Mouse (Mus musculus) kidney, embryonic 14.5 days (tissue): ENCODE measurements around the gene Adgrl2. TPM values are rescaled to one million over a fixed set of nuclear protein-coding genes. Genes with fewer than 3 reads are reported as not detected.

Experiments
- ATAC-seq: fragments of 200-750 bp; cut with Nextera tagmentation; 2 replicates; pipeline ENCODE4 v1.8.0; 2017; ENCODE audit warnings: moderate number of reproducible peaks, mild to moderate bottlenecking, moderate TSS enrichment, moderate library complexity; ENCODE audit not compliant: low FRiP score, low TSS enrichment
- H3K27ac ChIP-seq: fragments of 300-500 bp; sonication (generic); 2 replicates; pipeline ENCODE4 v1.5.1; 2014; ENCODE audit warnings: low read depth, mild to moderate bottlenecking, low read length, moderate library complexity, mixed read lengths
- H3K27me3 ChIP-seq: fragments of 300-500 bp; sonication (generic); 2 replicates; pipeline ENCODE4 v1.6.1; 2014; ENCODE audit warnings: mild to moderate bottlenecking, low read length; ENCODE audit not compliant: control insufficient read depth, insufficient read depth
- H3K36me3 ChIP-seq: fragments of 300-500 bp; sonication (generic); 2 replicates; pipeline ENCODE4 v1.6.1; 2014; ENCODE audit warnings: low read length, mixed read lengths; ENCODE audit not compliant: control insufficient read depth, insufficient read depth
- H3K4me1 ChIP-seq: fragments of 300-500 bp; sonication (generic); 2 replicates; pipeline ENCODE4 v1.6.1; 2014; ENCODE audit warnings: low read length, mixed read lengths; ENCODE audit not compliant: control insufficient read depth, insufficient read depth
- H3K4me2 ChIP-seq: fragments of 300-500 bp; sonication (generic); replicated peaks from 2 replicates; pipeline ENCODE4 v1.6.1; 2014; ENCODE audit warnings: low read depth, mild to moderate bottlenecking, low read length
- H3K4me3 ChIP-seq: fragments of 300-500 bp; sonication (generic); 2 replicates; pipeline ENCODE4 v1.5.1; 2014; ENCODE audit warnings: mild to moderate bottlenecking, low read length
- H3K9ac ChIP-seq: fragments of 300-500 bp; sonication (generic); 2 replicates; pipeline ENCODE4 v1.6.1; 2014; ENCODE audit warnings: low read depth, mild to moderate bottlenecking, low read length, moderate library complexity
- H3K9me3 ChIP-seq: fragments of 300-500 bp; sonication (generic); 2 replicates; pipeline ENCODE4 v1.6.1; 2016; ENCODE audit warnings: low read length; ENCODE audit not compliant: control insufficient read depth
- WGBS: fragments of 180-500 bp; shearing (Covaris S2); extraction: QIAGEN DNeasy Blood & Tissue Kit; methylation state at CpG from one replicate; pipeline ENCODE4 v1.1.7; 2014; 5-methylcytosine and 5-hydroxymethylcytosine counted together
- polyA plus RNA-seq: library from polyadenylated mRNA; unstranded; fragments of >200 nt; fragmentation: Nextera tagmentation; extraction: Ambion mirVana; gene quantifications from 2 replicates; pipeline ENCODE4 v1.2.1, GENCODE M21; 2014

Gene Adgrl2
- polyA plus RNA-seq, 1 experiment from 2014 or later: 105 TPM

- Histone ChIP-seq H3K4me1 (0 out of 2 replicates have a peak, but pooled peaks cover 3% of the 10 kb centered on the region), H3K9ac (no peak overlapping the region), H3K4me2 (no peak overlapping the region), H3K4me3 (no peak overlapping the region), H3K27me3 (no peaks in the 10 kb centered on the region), H3K36me3 (peaks cover 14% of the 10 kb centered on the region; the same call in 1 of the 2 replicates), H3K9me3 (no peaks in the 10 kb centered on the region), H3K27ac (no peak overlapping the region)
- WGBS: 86% methylated on average over 5 of the region's 5 CpGs
- no peak for ATAC-seq
These were observed 102.5 kb downstream of the Adgrl2 start for GRCm38 (mm10) chr3:148887902-148888301.

- ATAC-seq: no peak; the same call in 1 of the 2 replicates
- Histone ChIP-seq H3K36me3 (peaks cover 18% of the 10 kb centered on the region; the same call in 1 of the 2 replicates), H3K4me1 (0 out of 2 replicates have a peak, but pooled peaks cover 3% of the 10 kb centered on the region), H3K27me3 (no peaks in the 10 kb centered on the region), H3K9ac (no peak overlapping the region), H3K4me3 (no peak overlapping the region), H3K27ac (no peak overlapping the region), H3K4me2 (no peak overlapping the region), H3K9me3 (no peaks in the 10 kb centered on the region)
- 78% methylated on average over 4 of the region's 4 CpGs for WGBS
These were observed 103.4 kb downstream of the Adgrl2 start for GRCm38 (mm10) chr3:148886956-148887355.

GRCm38 (mm10) chr3:148885980-148886668 lies 104.2 kb downstream of the Adgrl2 start:
- Histone ChIP-seq H3K9ac (no peak overlapping the region), H3K4me3 (no peak overlapping the region), H3K4me2 (no peak overlapping the region), H3K9me3 (no peaks in the 10 kb centered on the region), H3K27me3 (no peaks in the 10 kb centered on the region), H3K36me3 (peaks cover 18% of the 10 kb centered on the region; the same call in 1 of the 2 replicates), H3K27ac (no peak overlapping the region), H3K4me1 (0 out of 2 replicates have a peak, but pooled peaks cover 3% of the 10 kb centered on the region)
- 81% methylated on average over 8 of the region's 8 CpGs for WGBS
- no peak for ATAC-seq

DNA sequence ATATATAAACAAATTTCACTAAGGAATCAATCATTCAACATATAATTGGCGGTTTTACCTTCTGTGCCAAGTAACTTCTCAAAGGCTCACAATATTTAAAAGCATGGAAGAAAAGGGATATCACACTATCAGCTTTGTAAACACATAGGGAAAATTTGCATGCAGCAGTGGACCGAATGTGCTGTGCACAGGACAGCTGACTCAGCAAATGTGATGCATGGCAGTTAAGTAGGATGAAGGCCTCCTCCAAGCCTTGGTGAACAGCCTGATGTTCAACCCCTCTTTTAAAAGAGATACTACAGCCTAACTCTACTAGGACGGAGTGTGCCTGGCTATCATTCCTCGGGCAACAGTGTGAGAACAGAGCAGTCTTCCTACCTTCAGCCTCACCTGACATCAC lies 105.2 kb downstream of the Adgrl2 start:
- no peak for ATAC-seq
- H3K27me3 ChIP-seq: no peaks in the 10 kb centered on the region
- H3K4me1 ChIP-seq: 0 out of 2 replicates have a peak, but pooled peaks cover 3% of the 10 kb centered on the region
- H3K4me3 ChIP-seq: no peak overlapping the region
- 76% methylated on average over 4 of the region's 4 CpGs for WGBS
- peaks cover 15% of the 10 kb centered on the region; the same call in 1 of the 2 replicates for H3K36me3 ChIP-seq
- H3K9me3 ChIP-seq: no peaks in the 10 kb centered on the region
- H3K9ac ChIP-seq: no peak overlapping the region
- no peak overlapping the region for H3K4me2 ChIP-seq
- H3K27ac ChIP-seq: no peak overlapping the region

DNA sequence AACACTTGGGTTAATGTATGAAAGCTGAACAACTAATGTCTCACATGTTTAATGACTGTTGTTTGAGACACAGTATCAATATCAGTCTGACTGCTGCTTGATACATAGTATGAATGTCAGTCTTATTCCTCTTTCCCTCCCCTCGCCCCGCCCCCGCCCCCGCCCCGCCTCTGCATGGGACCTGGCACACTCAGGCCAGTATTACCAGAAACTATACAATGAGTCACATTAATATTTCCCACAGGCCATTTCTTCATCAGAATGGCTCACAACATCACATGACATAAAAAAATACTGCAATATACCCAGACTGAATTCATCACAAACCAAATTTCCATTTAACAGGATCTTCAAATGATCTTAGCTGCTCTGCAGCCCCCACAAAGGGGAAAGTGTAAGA lies 108.9 kb downstream of the Adgrl2 start:
- WGBS: 83% methylated on average over 5 of the region's 5 CpGs
- Histone ChIP-seq H3K4me2 (no peak overlapping the region), H3K9me3 (no peaks in the 10 kb centered on the region), H3K36me3 (peaks cover 7% of the 10 kb centered on the region; the same call in 1 of the 2 replicates), H3K4me1 (no peaks in the 10 kb centered on the region), H3K27me3 (no peaks in the 10 kb centered on the region), H3K27ac (no peak overlapping the region), H3K4me3 (no peak overlapping the region), H3K9ac (no peak overlapping the region)
- ATAC-seq: no peak

DNA sequence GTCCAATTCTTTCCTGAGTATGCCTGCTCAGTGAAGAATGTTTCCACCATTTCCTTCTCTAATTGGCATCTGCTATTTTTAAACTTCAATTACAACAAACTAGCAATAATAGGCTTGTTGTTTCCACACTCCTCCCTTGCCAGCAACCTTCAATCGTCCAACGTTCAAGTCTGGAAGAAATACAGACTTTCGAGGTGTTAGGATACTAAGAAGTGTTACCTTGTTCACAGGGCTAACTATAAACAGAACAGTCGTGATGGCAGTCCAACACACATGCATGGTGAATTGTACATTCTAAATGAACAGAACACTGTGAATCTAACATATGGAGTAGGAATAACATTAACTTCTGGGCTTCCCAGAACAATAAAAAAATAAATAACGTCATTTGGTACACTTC lies 117.8 kb downstream of the Adgrl2 start:
- no peak overlapping the region for H3K9ac ChIP-seq
- no peaks in the 10 kb centered on the region for H3K27me3 ChIP-seq
- no peak overlapping the region for H3K4me2 ChIP-seq
- no peak overlapping the region for H3K4me3 ChIP-seq
- peaks cover 10% of the 10 kb centered on the region; the same call in 1 of the 2 replicates for H3K36me3 ChIP-seq
- ATAC-seq: no peak
- H3K27ac ChIP-seq: no peak overlapping the region
- WGBS: 71% methylated on average over 5 of the region's 5 CpGs
- no peaks in the 10 kb centered on the region for H3K9me3 ChIP-seq
- H3K4me1 ChIP-seq: no peaks in the 10 kb centered on the region

- 83% methylated on average over 5 of the region's 5 CpGs for WGBS
- no peaks in the 10 kb centered on the region for H3K4me1 ChIP-seq
- no peak overlapping the region for H3K27ac ChIP-seq
- no peaks in the 10 kb centered on the region for H3K27me3 ChIP-seq
- H3K9ac ChIP-seq: no peak overlapping the region
- no peaks in the 10 kb centered on the region for H3K9me3 ChIP-seq
- no peak for ATAC-seq
- H3K4me3 ChIP-seq: no peak overlapping the region
- H3K4me2 ChIP-seq: no peak overlapping the region
- peaks cover 9% of the 10 kb centered on the region; the same call in 1 of the 2 replicates for H3K36me3 ChIP-seq
These were observed 118.4 kb downstream of the Adgrl2 start for GRCm38 (mm10) chr3:148871792-148872464.

DNA sequence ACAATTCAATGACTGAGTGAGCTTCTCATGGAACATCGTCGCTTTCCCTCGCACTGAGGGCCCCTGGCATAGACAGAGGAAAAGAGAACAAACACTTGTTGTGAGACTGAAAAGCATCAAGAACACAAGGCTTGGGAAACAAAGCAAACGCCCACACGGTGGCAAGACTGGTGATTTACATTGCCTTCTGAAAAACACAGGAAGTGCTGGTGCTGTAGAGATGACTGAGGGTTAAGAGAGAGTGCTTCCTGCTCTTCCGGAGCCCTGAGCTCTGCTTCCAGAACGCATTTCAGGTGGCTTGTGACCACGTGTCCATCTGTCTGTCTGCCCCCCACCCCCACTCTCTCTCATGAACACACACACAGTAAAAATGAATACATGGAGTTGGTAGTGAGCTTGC lies 122.7 kb downstream of the Adgrl2 start:
- Histone ChIP-seq H3K27ac (no peak overlapping the region), H3K9me3 (no peaks in the 10 kb centered on the region), H3K36me3 (peaks cover 24% of the 10 kb centered on the region), H3K4me3 (no peak overlapping the region), H3K4me2 (no peak overlapping the region), H3K27me3 (no peaks in the 10 kb centered on the region), H3K9ac (no peak overlapping the region), H3K4me1 (no peaks in the 10 kb centered on the region)
- 46% methylated on average over 8 of the region's 8 CpGs for WGBS
- no peak for ATAC-seq

DNA sequence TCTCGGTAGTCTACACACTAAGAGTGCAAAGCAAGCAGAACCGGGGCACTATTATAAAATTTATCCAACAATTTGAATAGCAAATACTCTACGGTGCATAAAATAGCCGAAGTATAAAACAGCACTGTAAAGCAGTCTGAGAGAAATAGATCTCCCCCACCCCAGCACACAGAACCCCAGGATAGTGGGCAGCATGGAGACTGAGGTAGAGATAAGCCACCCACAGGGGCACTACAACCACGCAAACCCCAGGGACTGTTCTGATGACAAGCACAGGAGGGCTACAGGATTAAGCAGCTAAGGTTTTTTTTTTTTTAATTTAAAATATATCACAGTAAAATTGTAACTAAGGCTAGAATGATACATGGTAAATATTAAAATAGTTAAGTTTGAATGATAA lies 123.7 kb downstream of the Adgrl2 start:
- Histone ChIP-seq H3K27me3 (no peaks in the 10 kb centered on the region), H3K36me3 (peaks cover 19% of the 10 kb centered on the region), H3K4me3 (no peak overlapping the region), H3K4me2 (no peak overlapping the region), H3K9me3 (no peaks in the 10 kb centered on the region), H3K4me1 (no peaks in the 10 kb centered on the region), H3K9ac (no peak overlapping the region), H3K27ac (no peak overlapping the region)
- 91% methylated on average over 5 of the region's 5 CpGs for WGBS
- no peak for ATAC-seq
